Mouse (Mus musculus): ENCODE data around the gene Mcoln3.

Gene Mcoln3

DNA sequence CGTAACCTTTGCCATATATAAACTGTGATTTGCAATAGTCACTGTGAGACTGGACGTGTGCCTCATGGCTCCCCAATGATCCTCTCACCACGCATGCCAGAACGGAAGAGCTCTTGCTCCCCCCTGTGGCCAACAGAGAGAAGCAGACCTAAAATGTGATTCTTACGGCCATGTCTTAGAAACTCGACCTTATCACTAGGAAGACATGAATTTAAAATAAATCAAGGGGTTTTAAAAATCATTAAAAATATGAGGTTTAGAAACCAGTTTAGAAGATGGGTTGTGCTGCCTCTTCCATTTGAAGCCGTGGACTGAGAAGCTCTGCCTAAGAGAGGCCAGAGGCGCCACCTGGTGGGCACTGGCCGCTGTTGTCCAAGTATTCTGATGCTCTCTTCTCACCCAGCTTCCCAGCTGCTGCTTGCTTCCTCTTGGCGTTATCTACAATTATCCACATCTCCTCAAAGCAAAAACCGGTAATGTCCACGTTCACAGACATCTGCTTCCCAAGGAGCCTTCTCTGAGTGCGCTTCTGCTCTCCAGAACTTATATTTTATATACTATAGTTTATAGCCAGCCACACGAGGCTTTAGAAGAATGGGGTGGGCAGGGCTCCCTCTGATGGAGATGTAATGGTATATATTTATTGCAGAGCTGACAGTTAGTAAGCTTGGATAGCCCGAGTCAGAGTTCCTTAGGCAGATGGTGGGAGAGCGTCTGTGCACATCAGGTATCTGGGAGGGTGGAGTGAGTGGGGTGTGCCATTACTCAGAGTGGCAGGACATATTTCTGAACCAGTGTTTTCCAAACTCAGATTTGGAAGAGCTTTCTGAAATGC lies 60.7 kb downstream of the Mcoln3 start:
- DNase-seq, result peak; percentile 94

DNA sequence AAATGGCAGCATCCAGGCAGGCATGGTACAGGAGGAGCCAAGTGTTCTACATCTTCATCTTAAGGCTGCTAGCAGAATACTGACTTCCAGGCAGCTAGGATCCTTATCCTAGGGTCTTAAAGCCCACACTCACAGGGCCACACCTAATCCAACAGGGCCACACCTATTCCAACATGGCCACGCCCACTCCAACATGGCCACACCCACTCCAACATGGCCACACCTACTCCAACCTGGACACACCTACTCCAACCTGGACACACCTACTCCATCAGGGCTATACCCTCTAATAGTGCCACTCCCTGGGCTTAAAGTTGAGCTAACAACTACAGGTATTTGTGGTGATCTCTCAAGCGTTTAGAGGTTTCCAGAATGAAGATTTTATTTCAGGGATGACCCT lies 63.1 kb downstream of the Mcoln3 start:
- DNase-seq, result no peak

DNA sequence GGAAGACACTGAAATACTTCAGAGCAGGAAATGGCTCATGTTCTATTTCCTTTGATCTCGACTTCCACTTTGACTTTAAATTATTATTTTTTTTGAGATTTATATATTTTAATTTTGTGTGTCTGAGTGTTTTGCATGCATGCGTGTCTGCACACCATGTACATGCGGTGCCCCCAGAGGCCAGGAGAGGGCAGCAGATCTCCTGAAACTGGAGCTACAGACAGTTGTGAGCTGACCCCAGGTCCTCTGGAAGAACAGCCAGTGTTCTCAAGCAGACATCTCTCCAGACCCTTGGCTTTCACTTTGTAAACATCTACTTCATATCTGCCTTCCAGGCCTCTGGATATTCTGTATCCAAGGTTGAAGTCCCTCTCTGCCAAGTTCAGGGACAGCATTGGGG lies 63.7 kb downstream of the Mcoln3 start:
- peak; percentile 71 for DNase-seq

DNA sequence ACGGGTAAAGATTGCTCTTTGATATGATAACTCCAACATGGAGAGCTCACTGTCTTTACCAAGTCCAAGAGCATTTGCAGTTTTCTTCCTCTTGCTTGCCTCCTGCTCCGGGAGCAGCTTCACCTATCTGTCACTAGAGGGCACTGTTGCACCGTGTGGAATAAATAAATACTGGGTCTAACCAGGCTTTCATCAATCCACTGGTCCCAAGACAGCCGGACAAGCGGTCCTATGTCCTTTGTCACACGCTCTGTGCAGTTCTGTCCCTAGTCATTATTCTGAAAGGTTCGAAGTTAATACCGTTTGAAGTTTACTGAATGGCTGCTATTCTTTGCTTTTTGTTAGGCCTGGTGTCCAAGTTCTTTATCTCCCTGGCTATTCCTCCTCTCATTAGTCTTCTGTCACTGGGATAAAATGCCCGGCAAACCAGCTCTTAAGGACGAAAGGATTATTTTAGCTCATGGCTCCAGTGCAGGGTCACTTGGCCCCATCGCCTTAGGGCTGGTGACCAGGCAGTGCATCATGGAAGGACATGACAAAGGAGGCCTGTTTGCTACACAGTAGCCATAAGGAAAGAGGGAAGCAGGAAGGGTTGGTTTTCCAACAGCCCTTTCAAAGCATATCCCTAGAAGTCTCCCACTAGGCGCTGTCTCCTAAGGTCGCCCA lies 67.9 kb downstream of the Mcoln3 start:
- DNase-seq, result peak; percentile 63

DNA sequence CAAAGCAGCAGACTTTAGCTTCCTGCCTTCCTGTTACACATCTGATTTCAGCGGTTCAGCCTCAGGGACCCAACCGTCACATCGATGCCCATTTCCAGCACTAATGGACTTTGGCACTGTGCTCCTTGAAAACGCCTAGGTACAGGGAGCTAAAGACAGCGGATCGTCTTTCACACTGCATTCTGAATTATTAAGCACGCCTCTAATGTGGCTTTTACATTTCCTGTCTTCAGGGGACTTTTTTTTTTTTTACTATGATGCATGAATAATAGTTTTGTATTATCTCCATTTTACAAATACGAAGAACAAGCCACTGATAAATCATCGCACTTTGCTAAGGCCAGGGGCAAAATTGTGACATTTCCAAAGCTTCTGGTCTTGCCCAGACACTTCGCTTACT lies 68.8 kb downstream of the Mcoln3 start:
- DNase-seq, result no peak

DNA sequence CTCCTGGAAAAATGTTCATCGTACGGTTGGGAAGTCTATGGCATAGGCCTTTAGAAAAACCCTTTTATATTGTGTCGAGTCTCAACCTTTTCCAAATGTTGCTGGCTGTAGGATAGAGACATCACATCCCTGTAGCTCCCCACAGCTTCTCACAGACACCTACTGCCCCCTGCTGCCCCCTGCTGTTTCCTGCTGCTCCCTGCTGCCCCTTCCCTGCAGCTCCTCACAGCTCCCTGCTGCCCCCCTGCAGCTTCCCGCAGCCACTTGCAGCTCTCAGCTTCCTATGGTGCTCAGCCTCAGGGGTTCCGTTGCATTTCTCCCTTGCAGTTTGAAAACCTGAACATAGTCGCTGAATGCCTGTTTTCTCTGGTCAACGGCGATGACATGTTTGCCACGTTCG lies 72.7 kb downstream of the Mcoln3 start:
- no peak for DNase-seq

Measured in right cerebral cortex, postnatal 4 days (tissue).